Mouse (Mus musculus) telencephalon, adult 2 months (tissue): ENCODE measurements around the gene Arhgef7.

Experiments used
- DNase-seq: peaks from one replicate; pipeline ENCODE4 v3.0.0-alpha.2; 2011; ENCODE audit warnings: low read depth, low spot score

Arhgef7 gene

DNA sequence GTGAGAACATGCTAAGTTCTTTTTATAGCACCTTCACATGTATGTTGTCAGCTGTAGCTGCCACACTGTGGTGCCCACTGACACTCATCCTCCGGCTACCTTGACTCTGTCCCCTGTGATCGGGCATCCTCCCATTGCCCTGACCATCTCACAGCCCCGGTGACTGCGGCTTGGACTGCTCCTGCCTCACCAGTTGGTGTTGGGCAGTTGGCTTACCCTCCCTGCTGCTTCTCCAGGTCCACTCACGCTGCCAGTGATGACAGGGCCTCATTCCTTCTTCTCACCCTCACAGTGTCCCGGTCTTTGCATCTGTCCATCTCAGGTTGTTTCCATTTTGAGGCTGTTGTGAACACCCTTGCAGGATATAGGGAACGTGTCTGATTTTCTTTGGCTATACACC lies 35.3 kb downstream of the Arhgef7 start:
- no peak for DNase-seq

DNA sequence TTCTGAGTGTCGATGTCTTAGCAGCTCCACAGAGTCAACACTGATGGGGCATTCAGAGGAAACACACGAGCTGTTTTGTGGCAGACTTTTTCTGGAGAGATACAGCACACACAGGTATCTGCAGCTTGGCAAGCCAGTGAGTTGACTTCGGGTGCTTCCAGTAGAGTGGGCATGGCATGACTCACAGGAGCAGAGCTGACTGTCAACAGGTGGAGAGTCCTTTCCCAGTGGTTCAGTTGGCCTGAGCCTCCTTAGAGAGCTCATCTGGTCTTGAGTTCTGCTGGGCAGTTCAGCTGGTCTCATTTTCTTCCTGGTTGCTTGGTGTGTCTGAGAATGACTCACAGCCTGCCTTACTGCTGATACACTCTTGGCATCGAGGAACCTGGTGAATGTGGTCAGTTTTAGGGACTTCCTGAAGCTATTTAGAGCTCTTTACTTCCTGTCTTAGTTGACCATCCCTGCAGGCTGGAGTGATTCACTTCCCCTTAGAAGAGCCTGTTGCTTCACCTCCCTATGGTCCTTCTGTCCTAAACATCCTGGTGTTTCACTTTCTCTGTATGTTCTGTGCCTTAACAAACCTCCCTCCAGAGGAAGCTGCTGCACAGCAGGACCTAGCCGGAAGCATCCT lies 39.8 kb downstream of the Arhgef7 start:
- DNase-seq = no peak

DNA sequence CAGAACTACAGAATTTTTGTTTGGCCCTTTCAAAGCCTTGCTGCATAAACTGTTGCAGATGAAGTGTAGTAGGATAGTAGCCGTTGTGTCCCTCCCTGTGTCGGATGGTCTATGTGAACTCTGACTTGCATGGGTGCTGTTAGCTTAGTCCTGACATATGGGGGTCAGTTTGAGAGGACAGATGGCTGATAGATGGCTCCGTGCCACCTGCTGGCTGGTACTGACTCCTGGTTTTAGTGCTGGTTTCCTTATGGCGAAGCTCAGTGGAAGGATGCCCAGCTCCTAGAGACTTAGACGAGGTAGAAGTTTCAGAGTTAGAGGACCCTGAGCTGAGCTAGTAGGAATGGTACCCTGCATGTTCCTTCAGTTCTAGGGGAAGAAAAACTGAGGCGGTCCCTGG lies 42.5 kb downstream of the Arhgef7 start:
- no peak for DNase-seq

DNA sequence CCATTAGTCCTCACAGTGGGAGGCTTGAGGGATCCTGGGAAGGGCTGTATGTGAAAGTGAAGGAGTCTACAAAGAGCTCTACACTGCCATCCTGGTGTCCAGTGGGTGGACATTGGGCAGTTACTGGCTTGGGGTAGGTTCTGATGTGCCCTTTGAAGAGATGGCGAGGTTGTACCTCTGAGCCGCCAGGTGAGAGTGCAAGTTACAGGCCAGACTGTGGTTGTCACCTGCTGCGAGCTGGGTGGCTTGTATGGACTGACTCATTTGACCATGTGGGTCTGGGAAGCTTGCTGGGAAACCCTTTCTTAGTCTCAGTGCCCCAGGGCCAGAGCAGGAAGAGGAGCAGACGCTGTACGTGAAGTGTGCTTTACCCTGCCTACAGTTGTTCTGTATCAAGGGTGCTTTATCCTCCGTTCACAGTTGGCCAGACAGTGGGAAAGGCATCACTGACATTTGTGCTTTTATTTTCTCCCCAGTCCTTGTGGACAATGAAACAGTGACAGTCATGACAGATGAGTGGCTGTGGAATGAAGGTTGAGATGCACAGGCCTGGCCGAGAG lies 43.1 kb downstream of the Arhgef7 start:
- no peak for DNase-seq

DNA sequence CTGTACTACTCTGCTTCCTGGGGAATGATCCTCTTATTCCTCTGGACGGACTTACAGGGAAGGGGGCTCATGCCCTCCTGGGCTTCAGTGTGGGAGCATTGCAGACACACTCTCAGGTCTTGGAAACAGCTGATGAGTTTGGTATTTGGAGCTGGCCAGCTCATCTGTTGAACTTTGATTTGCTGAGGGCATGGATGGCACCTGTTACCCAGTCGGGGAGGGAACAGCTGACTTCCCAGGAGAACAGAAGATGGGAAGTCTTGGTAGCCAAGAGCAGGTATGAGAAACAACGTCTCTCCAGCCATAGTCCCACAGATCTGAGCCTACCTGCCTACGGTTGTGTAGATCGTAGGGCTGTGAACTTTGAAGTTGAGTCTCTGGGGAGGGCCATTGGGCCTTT lies 44.1 kb downstream of the Arhgef7 start:
- no peak for DNase-seq

DNA sequence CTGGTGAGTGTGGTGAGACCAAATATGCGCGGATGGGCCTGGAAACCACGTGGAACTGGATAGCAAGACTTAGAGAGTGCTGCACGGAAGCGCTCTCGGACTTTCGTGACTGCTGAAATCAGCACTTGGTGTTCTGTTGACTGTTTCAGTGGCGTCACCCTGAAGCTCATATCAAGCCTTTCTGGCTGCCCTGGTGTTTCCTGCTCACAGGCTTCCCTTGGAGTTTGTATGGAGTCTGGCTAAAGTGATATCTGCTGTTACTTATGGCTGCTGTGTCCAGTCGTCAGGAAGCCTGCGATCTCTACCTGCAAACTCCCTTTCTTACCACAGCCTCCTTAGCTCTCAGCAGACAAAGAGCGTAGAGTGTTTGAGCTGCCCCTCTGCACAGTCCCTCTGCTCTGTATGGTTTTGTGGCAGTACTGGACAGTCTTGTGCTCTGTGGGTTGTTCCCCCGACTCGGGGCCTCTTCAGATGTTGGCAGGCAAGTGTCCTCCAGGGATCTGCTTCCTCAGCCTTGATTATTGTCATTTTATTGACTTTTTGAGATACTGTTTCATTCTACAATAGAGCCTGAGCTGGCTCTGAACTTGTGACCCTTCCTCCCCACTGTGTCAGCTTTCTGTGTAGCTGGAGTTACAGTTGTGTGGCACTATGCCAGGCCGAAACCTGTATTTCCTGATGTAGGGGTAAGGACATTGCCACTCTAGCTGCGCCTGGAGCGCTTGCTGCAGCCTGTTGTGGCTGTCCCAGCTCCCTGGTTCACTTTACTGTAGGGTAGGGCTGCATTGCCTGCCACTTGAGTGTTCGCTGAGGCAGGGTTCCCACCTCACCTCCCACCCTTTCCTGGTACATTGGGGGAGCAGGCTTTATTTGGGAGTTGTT lies 46.9 kb downstream of the Arhgef7 start:
- no peak for DNase-seq

DNA sequence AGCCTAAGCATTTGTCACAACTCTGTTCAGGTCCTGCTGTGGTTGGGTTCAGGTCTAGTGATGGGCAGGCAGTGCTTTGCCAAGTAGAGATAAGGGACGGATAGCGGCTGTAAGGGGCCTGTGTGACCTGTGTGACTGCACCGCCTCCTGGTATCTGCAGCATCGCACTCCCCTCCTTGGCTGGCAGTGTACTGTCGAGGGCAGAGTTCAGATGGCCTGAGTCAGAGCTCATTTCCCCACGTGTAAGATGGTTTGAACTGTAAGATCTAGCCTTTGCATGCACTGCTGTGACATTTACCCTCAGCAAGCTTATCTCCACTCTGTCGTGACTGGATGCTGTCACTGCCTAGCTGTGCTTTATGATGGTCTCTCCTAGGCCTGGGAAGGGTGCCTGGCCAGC lies 48.4 kb downstream of the Arhgef7 start:
- DNase-seq = no peak

DNA sequence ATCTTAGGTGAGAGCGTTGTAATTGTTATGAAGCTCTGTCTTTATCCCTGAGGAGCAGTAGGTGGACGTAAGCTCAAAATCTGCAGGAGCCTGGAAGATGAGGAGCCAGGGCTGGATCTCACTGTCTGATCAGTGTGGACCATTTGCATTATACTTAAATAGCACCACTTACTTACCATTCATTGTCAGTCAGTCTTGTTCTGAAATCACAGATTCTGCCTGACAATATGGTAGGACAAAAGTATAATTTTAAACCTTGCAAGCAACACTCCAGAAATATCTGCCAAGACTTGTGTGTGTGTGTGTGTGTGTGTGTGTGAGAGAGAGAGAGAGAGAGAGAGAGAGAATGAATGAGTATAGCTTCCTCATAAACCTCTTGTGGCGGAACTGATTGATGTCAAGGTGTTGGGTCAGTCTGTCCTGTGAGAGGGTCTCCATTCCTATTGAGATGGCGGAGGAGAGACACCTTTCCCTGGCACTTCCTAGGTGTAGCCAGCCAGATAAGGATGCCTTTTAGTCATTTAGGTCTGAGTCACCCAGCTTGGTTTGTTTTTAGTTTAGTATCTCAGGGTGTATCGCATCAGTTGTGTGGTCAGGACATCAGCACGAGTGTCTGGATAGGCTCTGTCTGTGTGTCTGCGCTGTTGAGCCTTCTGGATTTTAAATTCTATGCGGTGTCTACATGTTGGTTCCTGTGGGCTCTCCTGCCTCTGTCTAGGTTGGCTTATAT lies 49.1 kb downstream of the Arhgef7 start:
- DNase-seq = no peak

DNA sequence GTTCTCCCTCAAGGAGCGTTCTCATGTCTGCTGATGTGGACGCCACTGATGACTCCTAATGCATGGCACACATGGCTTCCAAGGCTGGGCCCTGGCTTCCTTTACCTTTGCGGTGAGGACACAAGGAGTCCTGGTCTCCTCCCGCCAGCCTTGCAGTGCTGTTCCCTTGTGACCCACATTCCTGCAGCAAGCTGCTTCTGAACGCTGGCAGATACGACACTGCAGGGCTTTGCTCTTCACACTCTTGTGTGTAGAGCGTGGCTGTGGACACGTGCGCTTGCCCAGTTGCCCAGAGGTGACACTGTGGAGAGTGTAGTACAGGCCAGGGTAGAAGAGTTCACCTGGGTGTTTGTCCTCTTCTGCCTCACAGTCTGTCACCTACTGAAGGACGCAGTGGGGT lies 49.7 kb downstream of the Arhgef7 start:
- DNase-seq = no peak

DNA sequence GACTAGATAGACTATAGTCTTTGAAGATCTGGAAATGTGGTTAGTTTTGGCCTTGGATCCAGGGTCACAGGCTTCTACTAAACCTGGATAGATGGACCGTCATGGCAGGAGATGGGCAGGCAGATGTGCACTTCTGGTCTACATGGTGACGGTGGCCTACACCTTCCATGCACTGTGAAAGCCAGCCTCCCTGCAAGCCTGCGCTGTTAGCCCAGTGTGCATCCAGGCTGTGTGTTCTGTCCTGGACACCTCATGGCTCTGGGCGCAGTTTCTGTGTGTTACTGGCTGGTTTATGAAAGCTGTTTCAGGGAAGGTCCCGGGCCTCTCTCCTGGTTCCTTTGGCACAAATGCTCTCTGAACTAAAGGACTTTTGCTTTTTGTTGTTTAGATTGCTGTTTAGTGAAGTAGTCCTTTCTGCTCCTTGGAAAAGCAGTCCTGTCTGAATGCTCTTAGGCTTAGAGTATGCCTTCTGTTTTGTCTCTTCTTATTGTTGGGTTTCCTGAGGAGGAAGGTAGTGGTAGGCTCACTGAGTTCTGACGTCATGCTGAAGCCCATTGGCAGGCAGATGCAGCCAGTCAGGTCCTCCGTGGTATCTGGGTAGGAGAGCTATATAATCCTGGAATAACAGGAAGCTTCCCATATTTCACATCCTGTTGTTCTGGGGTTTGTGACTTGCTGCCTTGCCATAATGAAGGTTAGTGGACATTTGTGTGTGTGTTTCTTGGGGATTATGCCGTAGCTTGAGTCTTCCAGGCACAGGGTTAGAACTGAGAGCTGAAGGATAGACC lies 51.3 kb downstream of the Arhgef7 start:
- no peak for DNase-seq

DNA sequence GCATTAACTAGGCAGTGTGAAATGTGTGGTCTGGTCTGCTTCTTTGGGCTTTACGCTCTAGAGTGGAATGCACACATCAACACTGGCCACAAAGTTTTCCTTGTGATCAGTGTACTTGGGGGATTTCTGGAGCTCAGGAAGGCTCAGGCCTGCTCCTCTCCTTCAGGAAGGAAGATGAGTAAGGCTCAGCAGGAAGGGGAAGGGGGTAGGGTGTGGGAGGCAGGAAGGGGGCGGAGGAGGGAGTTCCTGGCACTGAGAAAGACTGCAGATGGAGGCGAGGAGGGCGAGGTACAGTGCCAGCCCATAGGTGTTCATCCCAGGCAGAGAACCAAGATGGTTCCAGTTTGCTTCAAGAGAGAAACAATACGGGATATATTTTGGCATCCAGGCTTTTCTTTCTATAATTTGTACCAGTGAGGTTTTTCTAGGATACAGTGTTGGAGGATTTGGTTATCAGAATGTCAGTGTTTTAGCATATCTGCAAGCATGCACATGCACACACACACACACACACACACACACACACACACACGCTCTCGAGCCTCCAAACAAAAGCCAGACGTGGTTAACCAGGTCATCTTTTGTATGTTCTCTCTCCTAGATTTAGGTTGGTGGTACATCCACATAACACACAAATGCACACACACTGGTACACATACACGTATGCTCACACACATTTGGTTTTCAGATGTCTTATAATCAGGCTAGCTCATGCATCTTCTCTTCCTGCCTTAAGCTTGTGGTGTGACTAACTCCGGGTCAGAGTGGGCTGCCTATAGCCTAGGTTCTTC lies 52.5 kb downstream of the Arhgef7 start:
- no peak for DNase-seq

DNA sequence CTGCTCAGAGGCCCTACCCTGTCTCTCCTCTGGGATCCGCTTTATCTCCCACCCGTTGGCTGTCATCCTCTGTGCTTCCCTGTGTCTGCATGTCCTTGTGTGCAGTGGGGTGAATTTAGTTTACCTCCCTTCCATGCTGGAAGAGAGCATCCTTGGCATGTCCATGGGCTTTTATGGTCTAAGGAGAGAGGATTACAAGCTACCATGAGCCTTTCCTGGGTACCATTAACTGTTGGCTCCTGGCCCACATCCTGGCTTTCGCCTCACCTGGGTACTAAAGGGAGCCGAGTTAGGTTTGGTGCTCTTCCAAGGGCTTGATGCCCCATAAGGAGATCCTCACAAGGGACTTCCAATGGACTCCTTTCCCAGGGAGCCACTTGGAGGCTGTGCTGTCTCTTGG lies 53.1 kb downstream of the Arhgef7 start:
- DNase-seq = no peak

DNA sequence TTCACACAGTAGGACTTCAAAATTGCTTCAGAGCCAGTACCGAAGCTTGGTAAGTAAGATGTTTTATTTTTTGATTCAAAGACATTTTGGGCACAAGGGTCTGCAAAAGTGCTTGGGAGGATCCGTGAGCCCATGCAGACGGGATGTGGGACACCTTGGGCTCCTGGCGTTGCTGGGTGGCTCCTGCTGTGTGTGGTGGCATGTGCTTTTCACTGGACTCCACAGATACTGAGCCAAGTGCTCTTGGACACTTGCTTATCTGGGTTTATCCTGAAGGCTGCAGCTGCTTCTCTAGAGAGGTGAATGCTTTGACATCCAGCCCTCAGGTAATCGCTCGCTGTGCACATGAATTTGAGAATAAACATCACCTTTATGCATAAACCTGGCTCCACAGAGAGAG lies 55.1 kb downstream of the Arhgef7 start:
- DNase-seq = no peak

DNA sequence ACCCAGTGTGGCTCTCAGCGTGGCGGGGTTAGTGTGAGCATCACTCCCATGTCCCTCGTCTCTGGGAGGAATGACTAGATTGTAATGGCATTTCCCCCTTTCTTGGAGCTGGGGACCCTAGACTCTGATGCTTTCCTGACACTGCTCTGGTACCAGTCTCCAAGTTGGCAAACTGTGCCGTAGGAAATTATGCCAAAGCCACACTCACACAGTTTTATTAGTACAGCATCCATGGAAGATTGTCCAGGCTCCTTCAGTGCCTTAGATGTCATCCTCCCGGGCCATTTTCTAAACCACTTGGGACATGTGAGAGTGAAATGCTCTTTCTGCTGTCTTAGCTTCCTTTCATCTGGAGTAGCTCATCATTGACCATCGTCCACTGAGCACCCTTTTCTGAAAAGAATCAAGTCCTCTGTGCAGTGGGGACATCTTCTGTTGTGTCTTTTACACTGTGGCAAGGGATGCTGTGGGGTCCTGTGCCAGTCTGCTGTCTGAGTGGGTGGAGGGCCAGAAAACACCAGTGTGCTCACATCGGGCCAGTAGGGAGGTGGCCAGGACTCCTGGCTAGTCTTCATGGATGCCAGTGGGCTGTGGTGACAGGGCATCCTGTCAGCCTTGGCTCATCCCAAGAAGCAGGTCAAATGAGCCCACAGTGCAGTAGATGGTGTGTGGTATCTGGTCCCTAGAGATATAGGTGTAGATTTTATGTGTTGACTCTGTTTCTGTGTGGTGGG lies 56.5 kb downstream of the Arhgef7 start:
- DNase-seq = no peak

DNA sequence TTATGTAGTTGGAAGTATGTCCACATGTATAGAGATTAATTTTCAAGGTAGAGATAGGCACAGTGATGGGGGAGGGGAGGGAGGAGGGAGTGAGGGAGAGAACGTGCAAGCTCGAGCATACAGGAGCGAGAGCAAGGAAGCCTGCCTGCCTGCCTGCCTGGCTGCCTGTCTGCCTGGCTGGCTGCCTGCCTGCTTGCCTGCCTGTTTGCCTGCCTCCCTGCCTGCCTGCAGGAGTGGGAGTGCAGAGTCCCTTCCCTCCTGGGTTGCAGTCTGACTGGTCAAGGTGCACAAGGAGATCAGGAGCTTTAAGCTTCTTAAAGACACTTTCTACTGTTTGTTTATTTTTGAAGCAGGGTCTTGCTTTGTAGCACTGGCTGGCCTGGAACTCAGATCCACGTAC lies 57.6 kb downstream of the Arhgef7 start:
- no peak for DNase-seq

DNA sequence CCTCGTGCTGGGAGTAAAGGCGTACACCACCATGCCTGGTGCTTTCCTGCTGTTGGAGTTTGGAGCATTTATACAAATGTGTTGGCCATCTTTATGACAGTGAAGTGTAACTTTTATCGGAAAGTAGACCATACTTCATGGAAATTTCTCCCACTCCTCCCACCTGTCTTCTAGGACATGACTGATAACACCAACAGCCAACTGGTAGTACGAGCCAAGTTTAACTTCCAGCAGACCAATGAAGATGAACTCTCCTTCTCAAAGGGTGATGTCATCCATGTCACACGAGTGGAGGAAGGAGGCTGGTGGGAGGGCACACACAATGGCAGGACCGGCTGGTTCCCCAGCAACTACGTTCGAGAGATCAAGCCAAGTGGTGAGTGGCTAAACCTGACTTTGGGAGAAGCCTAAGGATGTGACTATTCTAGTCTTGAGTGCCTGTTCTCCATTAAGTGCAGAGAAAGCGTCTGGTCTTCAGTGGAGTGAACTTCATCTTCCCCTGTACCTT lies 58.1 kb downstream of the Arhgef7 start:
- DNase-seq = no peak

DNA sequence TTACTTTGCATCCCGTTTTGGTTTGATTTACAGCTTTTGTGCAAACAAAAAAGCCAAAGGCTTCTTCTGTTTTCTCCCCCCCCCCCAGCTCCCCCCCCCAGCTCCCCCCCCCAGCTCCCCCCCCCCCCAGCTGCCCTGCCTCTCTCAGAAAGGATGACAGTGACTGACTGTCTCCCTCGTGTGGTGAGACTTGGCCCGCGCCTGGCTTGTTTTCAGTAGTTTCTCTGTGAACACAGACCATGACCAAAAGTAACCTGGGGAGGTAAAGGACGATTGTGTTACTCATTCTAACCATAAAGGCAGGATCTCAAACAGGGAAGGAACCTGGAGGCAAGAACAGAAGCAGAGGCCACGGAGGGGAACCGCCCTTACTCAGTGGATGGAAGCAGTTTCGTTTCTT lies 60.7 kb downstream of the Arhgef7 start:
- no peak for DNase-seq

DNA sequence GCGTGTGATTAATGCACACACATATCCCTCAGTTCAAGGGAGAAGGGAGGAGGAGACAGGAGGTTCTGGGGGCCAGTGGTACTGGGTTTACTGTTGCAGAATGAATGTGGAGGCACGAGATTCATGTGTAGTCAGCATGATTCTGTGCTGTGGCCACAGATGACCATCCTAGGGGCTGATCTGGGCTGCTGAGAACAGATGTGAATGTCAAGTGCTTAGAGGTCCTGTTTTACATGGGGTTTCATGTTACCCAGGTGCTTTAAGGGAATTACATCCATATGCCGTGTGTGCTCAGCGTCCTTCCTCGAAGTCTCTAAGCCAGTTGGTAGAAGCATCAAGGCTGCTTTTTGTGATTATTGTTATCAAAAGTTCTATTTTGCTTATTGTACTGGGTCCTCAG lies 61.6 kb downstream of the Arhgef7 start:
- no peak for DNase-seq

DNA sequence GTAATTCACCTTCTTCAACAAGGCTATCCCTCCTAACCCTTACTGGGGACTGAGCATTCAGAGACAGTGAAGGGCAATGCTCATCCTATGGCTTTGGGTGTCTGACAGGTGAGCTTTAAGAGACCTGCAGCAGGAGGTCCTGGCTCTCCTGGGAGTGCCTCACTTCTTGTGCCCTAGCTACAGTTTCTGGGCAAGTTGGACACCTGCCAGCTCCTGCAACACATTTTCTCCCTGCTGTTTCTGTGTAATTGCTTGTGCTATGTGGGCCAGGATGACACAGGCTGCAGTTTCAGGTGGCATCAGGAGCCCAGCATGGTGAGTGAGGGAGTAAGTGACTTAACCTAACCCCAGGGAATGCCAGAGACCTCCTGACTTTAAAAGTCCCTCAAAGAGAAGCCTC lies 67.4 kb downstream of the Arhgef7 start:
- DNase-seq = no peak

DNA sequence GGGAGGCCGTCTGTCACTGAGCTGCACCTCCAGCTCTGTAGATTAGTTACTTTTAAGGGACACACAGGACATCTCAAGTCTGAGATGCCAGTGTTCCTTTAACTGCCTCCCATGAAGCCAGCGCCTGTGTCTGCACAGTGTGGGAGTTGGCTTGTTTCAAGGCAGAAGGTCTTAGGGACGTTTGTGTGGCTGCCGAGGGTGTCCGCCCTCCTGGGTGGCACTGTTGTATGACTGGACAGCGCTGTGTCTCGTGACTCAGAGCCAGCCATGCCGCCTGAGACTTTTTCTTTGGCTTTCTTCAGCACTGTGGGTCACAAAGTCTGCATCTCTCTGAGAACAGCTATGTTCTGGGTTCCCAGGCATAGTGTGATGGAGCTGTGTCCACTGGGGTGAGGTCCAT lies 69.6 kb downstream of the Arhgef7 start:
- no peak for DNase-seq
